Mouse (Mus musculus) heart, embryonic 10.5 days (tissue): ENCODE measurements around the gene Tmem106c. TPM values are rescaled to one million over a fixed set of nuclear protein-coding genes. Genes with fewer than 3 reads are reported as not detected.

ENCODE experiments used
- DNase-seq: peaks from one replicate; pipeline ENCODE4 v3.0.0-alpha.2; 2017; ENCODE audit warnings: low spot score
- H3K27ac ChIP-seq: fragments of 300-500 bp; sonication (generic); 2 replicates; pipeline ENCODE4 v1.5.1; 2016; ENCODE audit warnings: mild to moderate bottlenecking
- H3K27me3 ChIP-seq: fragments of 300-500 bp; sonication (generic); 2 replicates; pipeline ENCODE4 v1.6.1; 2016; ENCODE audit warnings: mild to moderate bottlenecking; ENCODE audit not compliant: poor library complexity, insufficient read depth, severe bottlenecking
- H3K36me3 ChIP-seq: fragments of 300-500 bp; sonication (generic); 2 replicates; pipeline ENCODE4 v1.6.1; 2016; ENCODE audit warnings: mild to moderate bottlenecking, moderate library complexity
- H3K4me1 ChIP-seq: fragments of 300-500 bp; sonication (generic); 2 replicates; pipeline ENCODE4 v1.6.1; 2016; ENCODE audit warnings: mild to moderate bottlenecking
- H3K4me3 ChIP-seq: fragments of 300-500 bp; sonication (generic); 2 replicates; pipeline ENCODE4 v1.5.1; 2016; ENCODE audit warnings: mild to moderate bottlenecking, moderate library complexity
- H3K9me3 ChIP-seq: fragments of 300-500 bp; sonication (generic); 2 replicates; pipeline ENCODE4 v1.6.1; 2016; ENCODE audit warnings: mild to moderate bottlenecking, moderate library complexity
- WGBS: fragments of 180-500 bp; shearing (Covaris S2); methylation state at CpG from one replicate; pipeline ENCODE4 v1.1.7; 2016; 5-methylcytosine and 5-hydroxymethylcytosine counted together
- polyA plus RNA-seq: library from polyadenylated mRNA; unstranded; fragments of >200 nt; fragmentation: Nextera tagmentation; extraction: Ambion mirVana; gene quantifications from 2 replicates; pipeline ENCODE4 v1.2.1, GENCODE M21; 2016

Gene Tmem106c
- 32.0 and 33.5 TPM in 2 replicates for polyA plus RNA-seq

DNA sequence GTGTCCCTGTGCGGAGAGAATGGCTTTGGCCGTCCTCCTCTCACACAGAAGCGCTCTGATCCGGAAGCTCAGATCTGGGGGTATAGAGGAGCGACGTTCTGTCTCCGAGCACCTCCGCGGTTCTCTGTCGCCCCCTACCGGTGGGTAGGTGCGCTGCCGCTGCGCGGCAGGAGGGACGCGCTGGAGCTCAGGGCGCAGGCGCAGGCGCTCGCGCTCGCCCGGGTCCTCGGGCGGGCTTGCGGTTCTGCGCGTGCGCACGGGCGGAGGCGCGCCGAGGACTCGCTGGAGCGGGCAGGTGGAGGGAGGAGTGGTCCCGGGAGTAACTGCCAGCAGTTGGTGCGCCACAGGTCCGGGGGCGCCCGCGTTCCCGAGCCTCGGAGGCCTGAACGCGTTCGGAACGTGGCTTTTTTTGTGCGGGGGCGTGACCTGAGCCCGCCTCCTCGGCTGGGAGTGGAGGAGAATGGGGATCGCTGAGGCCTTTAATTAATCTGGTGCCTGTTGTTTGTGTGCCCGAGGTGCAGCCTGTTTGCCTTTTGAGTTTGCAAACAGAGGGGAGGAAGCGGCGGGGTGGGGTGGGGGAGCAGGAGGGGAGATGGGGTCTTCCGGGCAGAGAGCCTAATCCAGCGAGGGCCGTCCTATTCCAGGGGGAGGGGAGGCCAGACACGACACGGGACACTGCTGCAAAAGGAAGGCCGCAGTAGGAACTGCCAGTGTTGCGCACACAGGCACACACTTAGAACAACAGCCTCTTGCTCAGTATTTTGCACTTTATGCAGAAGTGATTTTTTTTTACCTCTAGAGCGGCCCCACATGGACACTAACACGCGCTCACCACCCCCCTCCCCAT is at the start of gene Tmem106c:
Tmem106c (plus strand) TSS at position 212 of the 847 bp plus-strand sequence.
- under 1% methylated on average over 67 of the region's 67 CpGs for WGBS
- Histone ChIP-seq H3K27ac (peak within 1 kb of the TSS; percentile 91), H3K27me3 (peaks cover 4% of the 10 kb centered on the region; the same call in 1 of the 2 replicates), H3K9me3 (no peaks in the 10 kb centered on the region), H3K36me3 (no peaks in the 10 kb centered on the region), H3K4me3 (peak within 1 kb of the TSS; percentile 70), H3K4me1 (peaks cover 18% of the 10 kb centered on the region)
- DNase-seq, result peak; percentile 95

DNA sequence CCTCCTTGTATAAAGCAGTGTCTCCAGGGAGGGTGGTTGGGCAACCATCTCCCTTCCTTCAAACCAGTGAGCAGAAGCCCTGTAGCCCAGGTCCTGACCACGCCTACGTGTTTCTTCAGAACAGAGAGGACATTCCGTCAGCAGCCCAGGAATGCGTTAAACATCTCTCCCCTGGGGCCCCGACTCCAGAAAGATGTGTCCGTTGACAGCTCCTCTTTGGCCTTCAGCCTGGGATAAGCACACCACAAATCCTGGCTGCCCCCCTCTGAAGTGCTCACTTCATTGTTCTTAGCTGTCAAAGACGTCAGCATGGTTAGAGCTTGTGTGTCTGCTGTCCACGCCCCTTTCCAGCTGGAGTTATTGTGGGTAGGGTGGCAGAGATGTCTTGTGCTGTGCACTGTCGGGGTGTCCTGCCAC is 49.7 kb upstream of the Tmem106c start:
- Histone ChIP-seq H3K9me3 (no peaks in the 10 kb centered on the region), H3K27ac (0 out of 2 replicates have a peak overlapping the region, but pooled peaks have one; percentile 17), H3K4me1 (peaks cover 20% of the 10 kb centered on the region), H3K27me3 (peaks cover 31% of the 10 kb centered on the region), H3K4me3 (peak overlapping the region; percentile 38), H3K36me3 (no peaks in the 10 kb centered on the region)
- DNase-seq, result peak; percentile 93
- 6% methylated on average over 9 of the region's 9 CpGs for WGBS

DNA sequence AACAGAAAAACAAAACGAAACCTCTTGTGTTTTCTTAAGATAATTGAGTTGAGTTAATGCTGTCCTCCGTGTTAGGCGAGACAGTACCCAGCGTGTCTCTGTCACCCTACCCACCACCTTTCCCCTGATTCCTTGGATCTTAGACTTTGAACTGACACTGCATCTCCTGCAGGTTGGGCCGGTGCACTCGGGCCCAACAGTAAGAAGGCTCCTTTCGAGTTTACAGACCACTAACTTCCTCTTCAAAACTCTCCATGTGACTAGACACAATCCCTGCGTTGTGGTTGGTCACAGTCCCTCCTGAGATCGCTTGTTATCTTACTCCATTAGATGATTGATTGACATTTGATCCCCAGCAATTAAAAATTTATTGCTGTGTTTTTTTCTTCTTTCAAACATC is 46.0 kb upstream of the Tmem106c start:
- Histone ChIP-seq H3K9me3 (no peaks in the 10 kb centered on the region), H3K36me3 (no peaks in the 10 kb centered on the region), H3K4me3 (no peak overlapping the region), H3K27ac (no peak overlapping the region), H3K27me3 (0 out of 2 replicates have a peak, but pooled peaks cover under 1% of the 10 kb centered on the region), H3K4me1 (peaks cover 20% of the 10 kb centered on the region)
- WGBS, result 73% methylated on average over 9 of the region's 9 CpGs
- no peak for DNase-seq

DNA sequence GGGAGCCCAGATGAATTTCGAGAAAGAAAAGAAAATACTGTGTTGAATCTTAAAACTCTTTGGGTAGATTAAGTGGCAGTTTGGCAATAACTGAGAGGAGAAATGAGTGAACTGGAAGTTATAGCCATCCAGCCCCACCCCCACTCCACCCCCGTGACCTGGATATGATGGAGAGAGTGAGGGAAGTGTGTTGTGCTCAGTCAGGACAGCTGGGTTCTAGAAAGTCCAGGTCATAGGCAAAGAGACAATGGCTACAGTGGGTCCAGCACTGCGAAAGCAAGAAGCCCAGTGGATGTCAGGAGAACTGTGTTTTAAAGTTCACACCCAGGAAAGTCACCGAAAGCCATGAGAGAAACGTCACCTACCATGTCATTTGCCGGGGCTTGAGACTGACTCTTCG is 44.8 kb upstream of the Tmem106c start:
- Histone ChIP-seq H3K4me1 (peaks cover 11% of the 10 kb centered on the region), H3K4me3 (no peak overlapping the region), H3K9me3 (no peaks in the 10 kb centered on the region), H3K27ac (no peak overlapping the region), H3K36me3 (no peaks in the 10 kb centered on the region), H3K27me3 (no peaks in the 10 kb centered on the region)
- WGBS, result 87% methylated on average over 7 of the region's 7 CpGs
- no peak for DNase-seq

DNA sequence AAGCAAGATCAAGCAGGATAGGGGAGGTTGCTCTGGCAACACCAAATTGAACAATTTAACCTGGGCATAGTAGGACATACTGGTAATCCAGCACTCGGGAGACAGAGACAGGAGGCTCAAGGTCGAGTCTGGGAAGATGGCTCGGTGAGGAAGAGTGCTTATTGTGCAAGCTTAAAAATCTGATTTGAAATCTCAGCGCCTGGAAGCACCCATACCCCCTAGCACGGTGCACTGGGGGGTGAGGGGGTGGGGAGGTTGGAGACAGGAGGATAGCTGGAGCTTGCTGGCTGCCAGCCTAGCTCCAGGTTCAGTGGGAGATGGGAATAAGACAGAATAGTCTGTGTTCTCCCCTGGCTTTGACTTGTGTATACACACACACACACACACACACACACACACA is 43.7 kb upstream of the Tmem106c start:
- Histone ChIP-seq H3K4me1 (no peaks in the 10 kb centered on the region), H3K27me3 (no peaks in the 10 kb centered on the region), H3K9me3 (no peaks in the 10 kb centered on the region), H3K4me3 (no peak overlapping the region), H3K36me3 (no peaks in the 10 kb centered on the region), H3K27ac (no peak overlapping the region)
- 64% methylated on average over 5 of the region's 5 CpGs for WGBS
- DNase-seq, result no peak

DNA sequence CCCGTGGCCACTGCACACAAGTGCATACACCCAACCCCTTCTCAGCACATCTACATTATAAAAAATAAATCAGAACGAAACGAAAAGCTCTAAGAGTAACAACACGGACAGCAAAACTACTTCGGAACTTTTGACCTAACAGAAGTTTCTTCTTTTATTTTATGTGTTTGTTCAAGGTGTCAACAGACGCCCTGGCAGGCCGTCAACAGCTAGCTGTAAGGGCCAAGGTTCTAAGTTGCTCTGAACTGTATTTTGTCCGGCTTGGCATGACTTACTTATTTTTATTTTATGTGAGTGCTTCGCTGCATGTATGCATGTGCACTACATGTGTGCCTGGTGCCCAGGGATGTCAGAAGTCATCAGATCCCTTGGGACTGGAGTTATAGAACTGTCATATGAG is 42.2 kb upstream of the Tmem106c start:
- WGBS, result 91% methylated on average over 9 of the region's 9 CpGs
- no peak overlapping the region for H3K27ac ChIP-seq
- no peak for DNase-seq
- no peak overlapping the region for H3K4me3 ChIP-seq
- no peaks in the 10 kb centered on the region for H3K4me1 ChIP-seq
- H3K36me3 ChIP-seq, result no peaks in the 10 kb centered on the region
- no peaks in the 10 kb centered on the region for H3K9me3 ChIP-seq
- no peaks in the 10 kb centered on the region for H3K27me3 ChIP-seq

DNA sequence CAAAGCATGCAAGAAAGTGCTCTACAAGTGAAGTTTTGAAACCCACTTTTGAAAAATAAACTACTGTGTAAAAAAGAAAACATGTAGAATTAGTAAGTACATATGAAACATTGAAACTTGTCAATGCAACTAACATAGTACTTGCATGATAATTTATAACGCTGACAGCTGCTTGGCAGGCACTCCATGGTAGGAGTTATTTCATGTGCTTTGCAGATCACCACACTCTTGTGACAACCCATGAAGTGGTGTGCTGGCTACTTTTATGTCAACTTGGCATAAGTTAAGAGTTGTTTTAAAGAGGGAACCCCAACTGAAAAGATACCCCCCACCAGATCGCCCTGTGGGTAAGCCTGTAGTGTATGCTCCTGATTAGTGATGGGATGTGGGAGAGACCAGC is 41.6 kb upstream of the Tmem106c start:
- Histone ChIP-seq H3K9me3 (no peaks in the 10 kb centered on the region), H3K4me1 (no peaks in the 10 kb centered on the region; the same call in 1 of the 2 replicates), H3K36me3 (no peaks in the 10 kb centered on the region), H3K27ac (no peak overlapping the region), H3K4me3 (no peak overlapping the region), H3K27me3 (no peaks in the 10 kb centered on the region)
- DNase-seq, result no peak
- WGBS, result 81% methylated on average over 2 of the region's 2 CpGs

DNA sequence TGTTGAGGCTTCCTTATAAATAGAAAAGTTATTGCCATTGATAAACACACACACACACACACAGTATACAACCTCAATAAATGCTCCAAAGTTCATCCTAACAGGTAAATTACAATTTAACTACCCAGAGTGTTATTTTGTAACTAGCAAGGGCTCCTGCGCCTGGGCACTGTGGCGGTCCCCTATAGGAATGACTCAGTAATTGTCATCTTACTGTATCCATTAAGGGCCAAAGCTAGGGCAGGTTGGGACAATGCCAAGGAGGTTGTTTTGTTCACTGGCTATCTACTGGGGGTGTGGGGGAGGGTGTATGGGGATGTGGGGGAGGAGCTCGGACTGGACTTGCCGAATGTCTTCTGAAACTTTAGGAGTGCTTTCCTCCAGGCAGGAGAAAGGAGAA is 37.0 kb upstream of the Tmem106c start:
- no peaks in the 10 kb centered on the region for H3K36me3 ChIP-seq
- no peaks in the 10 kb centered on the region for H3K9me3 ChIP-seq
- no peak for DNase-seq
- no peak overlapping the region for H3K4me3 ChIP-seq
- WGBS, result 55% methylated on average over 4 of the region's 4 CpGs
- peaks cover 14% of the 10 kb centered on the region for H3K4me1 ChIP-seq
- no peak overlapping the region for H3K27ac ChIP-seq
- H3K27me3 ChIP-seq, result peaks cover 12% of the 10 kb centered on the region; the same call in 1 of the 2 replicates

DNA sequence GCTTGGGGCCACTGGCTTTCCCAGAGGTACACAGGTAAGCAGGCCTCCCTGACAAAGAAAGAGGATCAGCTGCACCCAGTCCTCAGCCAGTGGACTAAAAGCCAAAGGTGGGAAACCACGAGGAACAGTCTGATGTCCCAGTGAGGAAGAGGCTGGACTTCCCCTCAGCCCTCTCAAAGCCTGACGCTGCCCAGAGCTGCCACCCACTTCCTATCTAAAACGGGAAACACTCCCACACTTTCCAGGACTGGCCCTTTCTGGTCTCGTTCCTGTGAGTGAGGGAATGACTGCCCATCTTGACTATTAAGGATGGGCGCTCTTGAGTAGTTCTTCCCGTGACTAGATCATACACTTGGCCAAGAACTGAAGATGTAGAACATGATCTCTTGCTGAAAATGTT is 36.2 kb upstream of the Tmem106c start:
- no peaks in the 10 kb centered on the region for H3K36me3 ChIP-seq
- DNase-seq, result no peak
- H3K27ac ChIP-seq, result peak overlapping the region; percentile 18; the same call in 1 of the 2 replicates
- no peak overlapping the region for H3K4me3 ChIP-seq
- H3K4me1 ChIP-seq, result peaks cover 14% of the 10 kb centered on the region
- H3K27me3 ChIP-seq, result peaks cover 20% of the 10 kb centered on the region; the same call in 1 of the 2 replicates
- 41% methylated on average over 6 of the region's 6 CpGs for WGBS
- no peaks in the 10 kb centered on the region for H3K9me3 ChIP-seq

DNA sequence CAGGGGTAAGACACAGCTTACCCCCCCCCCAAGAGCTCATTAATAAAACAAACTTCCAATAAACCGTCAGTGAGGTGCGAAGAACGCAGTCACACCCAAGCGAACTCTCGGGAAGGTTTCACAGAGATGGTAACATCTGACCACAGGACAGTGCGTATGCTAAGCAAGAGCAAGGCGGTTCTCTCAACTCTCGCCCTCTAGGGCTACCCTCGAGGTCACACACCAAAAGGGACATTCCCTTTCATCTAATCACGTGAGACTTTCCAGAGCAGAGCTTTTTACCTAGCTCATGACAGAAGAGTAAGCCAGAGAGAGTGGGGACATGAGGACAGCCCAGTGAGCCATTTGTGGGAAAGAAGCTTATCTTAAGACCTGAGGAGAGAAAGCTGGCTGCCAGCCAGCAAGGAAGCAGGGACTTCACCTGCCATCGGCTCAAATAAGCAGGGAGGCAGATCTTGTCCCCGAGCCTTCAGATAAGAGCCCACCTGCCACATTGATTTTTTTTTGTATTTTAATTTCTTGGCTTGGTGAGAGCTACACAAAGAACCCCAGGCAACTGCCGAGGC is 34.7 kb upstream of the Tmem106c start:
- no peak for DNase-seq
- Histone ChIP-seq H3K36me3 (no peaks in the 10 kb centered on the region), H3K9me3 (no peaks in the 10 kb centered on the region), H3K27ac (no peak overlapping the region), H3K4me1 (peaks cover 14% of the 10 kb centered on the region), H3K4me3 (no peak overlapping the region), H3K27me3 (peaks cover 20% of the 10 kb centered on the region; the same call in 1 of the 2 replicates)
- WGBS, result 26% methylated on average over 13 of the region's 13 CpGs

DNA sequence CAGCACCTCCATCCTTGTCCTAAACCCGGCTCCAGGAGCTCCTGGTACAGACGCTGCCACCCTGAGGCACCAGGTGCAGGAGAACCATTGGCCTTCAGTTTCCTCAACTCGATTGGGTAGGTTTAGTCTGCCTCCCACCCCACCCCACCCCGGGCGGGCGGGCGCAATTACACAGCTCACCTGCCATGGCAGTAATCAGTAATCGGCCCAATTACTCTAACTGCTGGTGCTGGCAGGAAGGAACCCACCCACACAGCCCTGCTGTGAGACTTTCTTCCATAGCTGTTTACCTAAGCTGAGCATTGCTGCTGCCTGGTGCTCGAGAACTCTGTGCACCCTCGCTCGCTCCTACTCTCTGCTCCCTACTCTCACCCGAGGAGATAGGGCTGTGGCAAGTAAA is 31.6 kb upstream of the Tmem106c start:
- H3K27ac ChIP-seq, result no peak overlapping the region
- no peak for DNase-seq
- 84% methylated on average over 12 of the region's 12 CpGs for WGBS

DNA sequence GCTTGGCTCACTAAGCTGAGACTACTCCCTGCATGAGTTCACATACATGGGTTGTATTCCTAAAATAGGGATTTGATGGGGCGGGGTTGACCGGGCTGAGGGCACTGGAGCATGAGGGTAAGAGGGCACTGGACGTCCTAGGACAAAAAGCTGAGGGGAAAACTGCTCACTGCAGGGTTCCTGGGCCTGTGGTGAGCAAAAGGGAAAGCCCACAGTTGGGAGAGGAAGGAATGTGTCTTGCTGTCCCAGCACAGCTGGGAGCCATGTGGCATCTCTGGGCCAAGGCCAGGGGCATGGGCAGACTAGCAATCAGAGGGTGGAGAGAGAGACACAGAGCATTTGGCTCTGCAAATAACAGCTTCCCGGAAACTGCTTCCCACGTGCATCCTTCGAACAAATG is 25.4 kb upstream of the Tmem106c start:
- no peak for DNase-seq
- Histone ChIP-seq H3K4me3 (no peak overlapping the region), H3K4me1 (0 out of 2 replicates have a peak, but pooled peaks cover 4% of the 10 kb centered on the region), H3K36me3 (no peaks in the 10 kb centered on the region), H3K27me3 (0 out of 2 replicates have a peak, but pooled peaks cover 3% of the 10 kb centered on the region), H3K27ac (no peak overlapping the region), H3K9me3 (no peaks in the 10 kb centered on the region)
- 48% methylated on average over 6 of the region's 6 CpGs for WGBS

More for the DNA sequence above, 31.6 kb upstream of the Tmem106c start:
- Histone ChIP-seq H3K4me1 (peaks cover 14% of the 10 kb centered on the region), H3K36me3 (no peaks in the 10 kb centered on the region), H3K9me3 (no peaks in the 10 kb centered on the region), H3K4me3 (no peak overlapping the region), H3K27me3 (peaks cover 20% of the 10 kb centered on the region; the same call in 1 of the 2 replicates)

DNA sequence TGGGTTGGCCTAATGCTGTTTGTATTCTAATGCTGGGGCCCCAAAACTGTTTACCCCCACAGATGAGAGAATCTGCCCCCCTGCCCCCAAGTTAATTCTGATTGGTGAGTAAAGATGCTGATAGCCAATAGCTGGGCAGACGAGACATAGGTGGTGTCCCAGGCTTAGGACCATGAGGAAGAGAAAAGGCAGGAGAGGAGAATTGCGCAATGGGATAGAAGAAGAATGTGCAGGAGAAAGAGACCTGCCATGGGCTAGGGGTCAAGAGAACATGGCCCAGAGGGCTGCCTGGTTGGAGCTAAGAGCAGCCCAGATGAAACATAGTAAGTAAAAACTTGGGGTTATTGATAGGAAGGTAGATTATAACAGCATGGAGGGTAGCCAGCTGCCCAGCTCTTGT is 23.9 kb upstream of the Tmem106c start:
- no peaks in the 10 kb centered on the region for H3K9me3 ChIP-seq
- WGBS, result 76% methylated on average over 2 of the region's 2 CpGs
- H3K4me1 ChIP-seq, result 0 out of 2 replicates have a peak, but pooled peaks cover 4% of the 10 kb centered on the region
- peaks cover 7% of the 10 kb centered on the region for H3K27me3 ChIP-seq
- no peak overlapping the region for H3K27ac ChIP-seq
- DNase-seq, result no peak
- no peaks in the 10 kb centered on the region for H3K36me3 ChIP-seq
- H3K4me3 ChIP-seq, result no peak overlapping the region
